Mouse (Mus musculus): ENCODE data around the gene Parp4. TPM values are rescaled to one million over a fixed set of nuclear protein-coding genes. Genes with fewer than 3 reads are reported as not detected.

The Parp4 gene
- 1.6 and 1.9 TPM in 2 replicates for polyA plus RNA-seq (2014; fragmentation: Nextera tagmentation; extraction: Ambion mirVana)

DNA sequence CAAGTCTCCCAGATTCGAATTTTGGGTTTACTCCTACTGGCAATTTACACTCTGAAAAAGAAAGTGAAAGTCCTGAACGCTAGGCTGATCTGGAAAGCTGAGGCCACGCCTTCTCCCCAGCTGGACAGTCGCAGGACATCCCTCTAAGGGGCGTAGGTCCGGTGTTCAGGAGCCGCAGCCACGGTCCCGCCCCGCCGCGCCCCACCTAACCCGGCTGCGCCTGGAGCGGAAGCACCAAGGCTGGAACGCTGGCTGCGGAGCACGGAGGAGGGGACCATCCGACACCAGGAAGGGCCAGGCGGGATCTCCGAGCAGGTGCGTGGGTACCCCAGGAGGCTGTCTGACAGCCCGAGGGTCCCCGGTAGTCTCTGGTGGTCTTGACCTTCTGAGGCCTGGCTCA is at the start of gene Parp4, which contains the start of gene Cenpj:
Gene Parp4, plus strand, starts transcription at position 204 of the 400 bp plus-strand sequence.
Gene Cenpj, minus strand, starts transcription at position 10 of the 400 bp plus-strand sequence.
- under 1% methylated on average over 24 of the region's 24 CpGs for WGBS
- DNase-seq (ENCODE audit: low spot score) (peak; percentile 30), ATAC-seq (ENCODE audit: low FRiP score) (no peak)
- Histone ChIP-seq H3K9me3 (ENCODE audit: control insufficient read depth, low read length) (no peaks in the 10 kb centered on the region), H3K36me3 (replicated peaks; ENCODE audit: control insufficient read depth, insufficient read depth) (no peaks in the 10 kb centered on the region), H3K4me1 (replicated peaks; ENCODE audit: control insufficient read depth, insufficient read depth, low read length) (peaks cover 6% of the 10 kb centered on the region), H3K4me3 (replicated peaks; ENCODE audit: low read length) (peak within 1 kb of the TSS; percentile 31), H3K9ac (peak within 1 kb of the TSS; percentile 50), H3K27me3 (ENCODE audit: control insufficient read depth, insufficient read depth, low read length) (no peaks in the 10 kb centered on the region), H3K27ac (no peak within 1 kb of the TSS), H3K4me2 (replicated peaks) (peak within 1 kb of the TSS; percentile 52)

DNA sequence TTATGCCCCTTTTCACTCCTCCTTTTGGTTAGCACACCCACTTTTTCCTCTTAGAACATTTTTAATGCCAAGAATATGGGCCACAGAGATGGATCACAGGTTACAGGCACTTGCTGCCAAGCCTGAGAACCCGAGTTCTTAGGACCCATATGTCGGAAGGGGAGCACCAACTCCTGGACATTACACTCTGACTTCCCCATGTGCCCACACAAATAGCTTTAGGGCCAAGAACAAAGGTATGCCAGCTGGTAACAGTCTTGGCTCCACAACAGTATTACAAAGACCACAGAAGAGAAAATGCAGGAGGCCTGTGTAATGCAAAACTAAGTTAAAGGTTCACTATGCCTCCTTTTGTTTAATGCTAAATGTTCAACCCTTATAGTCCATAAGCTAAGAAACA is 44.6 kb upstream of the Parp4 start:
- Histone ChIP-seq H3K9me3 (ENCODE audit: control insufficient read depth, low read length) (no peaks in the 10 kb centered on the region), H3K27me3 (ENCODE audit: control insufficient read depth, insufficient read depth, low read length) (no peaks in the 10 kb centered on the region), H3K4me3 (replicated peaks; ENCODE audit: low read length) (no peak overlapping the region), H3K36me3 (replicated peaks; ENCODE audit: control insufficient read depth, insufficient read depth) (peaks cover 33% of the 10 kb centered on the region), H3K4me1 (replicated peaks; ENCODE audit: control insufficient read depth, insufficient read depth, low read length) (no peaks in the 10 kb centered on the region), H3K4me2 (replicated peaks) (no peak overlapping the region), H3K9ac (no peak overlapping the region), H3K27ac (no peak overlapping the region)
- 72% methylated on average over 2 of the region's 2 CpGs for WGBS
- ATAC-seq (ENCODE audit: low FRiP score): no peak
- no peak for DNase-seq (ENCODE audit: low spot score)

DNA sequence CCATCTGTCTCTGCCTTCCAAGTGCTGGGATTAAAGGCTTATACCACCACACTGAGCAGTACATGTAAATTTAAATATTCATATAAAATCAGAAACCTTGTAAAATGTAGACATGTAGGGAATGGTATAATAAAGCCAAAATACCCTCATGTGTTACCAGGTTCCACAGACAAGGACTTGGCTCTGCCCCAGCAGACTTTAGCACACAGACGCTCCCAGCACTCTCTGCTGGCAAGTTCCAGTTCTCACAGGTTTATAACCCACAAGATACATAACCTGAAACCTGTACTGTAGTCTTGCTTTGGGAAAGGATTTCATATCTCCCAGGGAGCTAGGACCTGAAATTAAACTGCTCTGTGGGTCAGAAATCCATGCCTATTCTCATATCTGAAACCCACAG is 30.5 kb upstream of the Parp4 start:
- no peak overlapping the region for H3K9ac ChIP-seq
- H3K4me2 ChIP-seq (replicated peaks): no peak overlapping the region
- H3K36me3 ChIP-seq (replicated peaks; ENCODE audit: control insufficient read depth, insufficient read depth): peaks cover 19% of the 10 kb centered on the region
- 97% methylated on average over 1 of the region's 1 CpGs for WGBS
- no peaks in the 10 kb centered on the region for H3K27me3 ChIP-seq (ENCODE audit: control insufficient read depth, insufficient read depth, low read length)
- no peak overlapping the region for H3K4me3 ChIP-seq (replicated peaks; ENCODE audit: low read length)
- no peak overlapping the region for H3K27ac ChIP-seq
- DNase-seq (ENCODE audit: low spot score) (no peak), ATAC-seq (ENCODE audit: low FRiP score) (no peak)
- no peaks in the 10 kb centered on the region for H3K9me3 ChIP-seq (ENCODE audit: control insufficient read depth, low read length)
- H3K4me1 ChIP-seq (replicated peaks; ENCODE audit: control insufficient read depth, insufficient read depth, low read length): no peaks in the 10 kb centered on the region

DNA sequence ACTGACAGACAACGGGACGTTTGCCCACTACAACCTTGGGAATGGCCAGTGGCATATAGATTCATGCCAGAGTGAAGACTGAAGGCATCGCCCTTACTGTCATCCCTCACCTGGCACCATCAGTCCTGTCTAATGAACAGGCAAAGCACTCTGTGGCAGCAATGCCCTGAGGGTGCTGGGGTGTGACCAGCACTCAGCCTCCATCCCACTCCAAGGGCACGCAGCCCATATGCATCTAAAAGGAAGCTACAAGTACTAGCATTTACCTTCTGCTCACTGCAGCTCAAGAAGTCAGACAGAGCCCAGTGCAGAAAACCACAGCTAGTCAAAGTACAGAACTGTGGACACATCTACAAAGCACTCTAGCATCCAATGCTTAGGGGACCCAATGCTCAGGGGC is 29.9 kb upstream of the Parp4 start:
- Histone ChIP-seq H3K36me3 (replicated peaks; ENCODE audit: control insufficient read depth, insufficient read depth) (peaks cover 19% of the 10 kb centered on the region), H3K27ac (no peak overlapping the region), H3K27me3 (ENCODE audit: control insufficient read depth, insufficient read depth, low read length) (no peaks in the 10 kb centered on the region), H3K4me2 (replicated peaks) (no peak overlapping the region), H3K9ac (no peak overlapping the region), H3K4me3 (replicated peaks; ENCODE audit: low read length) (no peak overlapping the region), H3K4me1 (replicated peaks; ENCODE audit: control insufficient read depth, insufficient read depth, low read length) (no peaks in the 10 kb centered on the region), H3K9me3 (ENCODE audit: control insufficient read depth, low read length) (no peaks in the 10 kb centered on the region)
- DNase-seq (ENCODE audit: low spot score): no peak
- no peak for ATAC-seq (ENCODE audit: low FRiP score)
- WGBS: 91% methylated on average over 4 of the region's 4 CpGs

DNA sequence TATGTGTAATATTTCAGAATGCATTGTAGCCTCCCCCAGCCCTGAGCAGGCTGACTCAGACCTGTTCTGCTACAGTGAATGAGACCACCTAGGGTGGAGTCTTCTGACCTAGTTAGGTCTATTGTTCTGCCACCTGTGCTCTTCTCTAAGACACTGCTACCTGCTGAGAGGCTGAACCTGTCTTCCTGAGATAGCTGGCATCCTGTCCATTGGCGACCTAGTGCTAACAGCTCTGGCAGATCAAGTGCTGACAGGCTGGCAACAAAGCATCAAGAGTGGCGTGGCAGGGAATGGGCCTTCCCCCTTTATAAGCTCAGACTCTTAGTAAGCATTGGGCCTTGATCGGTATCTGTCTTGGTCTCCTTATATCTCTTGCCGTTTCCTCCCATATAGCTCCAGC is 24.5 kb upstream of the Parp4 start:
- no peak overlapping the region for H3K9ac ChIP-seq
- no peak for ATAC-seq (ENCODE audit: low FRiP score)
- H3K9me3 ChIP-seq (ENCODE audit: control insufficient read depth, low read length): no peaks in the 10 kb centered on the region

DNA sequence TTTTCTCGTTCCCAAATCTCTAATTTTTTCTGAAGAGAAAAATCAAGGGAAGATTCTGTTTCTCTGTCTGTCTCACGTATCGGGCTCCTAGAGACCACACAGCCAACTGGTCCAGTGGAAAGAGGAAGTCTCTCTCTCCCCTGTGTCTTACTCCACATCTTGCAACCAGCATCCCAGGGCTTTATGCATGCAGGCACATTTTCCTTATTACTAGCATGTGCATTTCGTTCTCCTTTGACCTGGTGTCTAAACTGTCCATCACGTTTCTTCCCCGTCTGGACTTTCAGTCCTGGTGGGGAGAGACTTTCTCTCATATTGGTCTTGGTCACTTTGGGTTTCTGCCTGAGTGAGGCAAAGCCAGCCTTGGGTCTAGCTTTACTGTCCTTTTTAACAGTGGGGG is 22.5 kb upstream of the Parp4 start:
- 93% methylated on average over 6 of the region's 6 CpGs for WGBS
- ATAC-seq (ENCODE audit: low FRiP score): no peak

More for the DNA sequence above, 24.5 kb upstream of the Parp4 start:
- 93% methylated on average over 4 of the region's 4 CpGs for WGBS
- Histone ChIP-seq H3K36me3 (replicated peaks; ENCODE audit: control insufficient read depth, insufficient read depth) (peaks cover 36% of the 10 kb centered on the region), H3K4me1 (replicated peaks; ENCODE audit: control insufficient read depth, insufficient read depth, low read length) (no peaks in the 10 kb centered on the region), H3K4me2 (replicated peaks) (no peak overlapping the region), H3K27me3 (ENCODE audit: control insufficient read depth, insufficient read depth, low read length) (no peaks in the 10 kb centered on the region), H3K4me3 (replicated peaks; ENCODE audit: low read length) (no peak overlapping the region), H3K27ac (no peak overlapping the region)
- no peak for DNase-seq (ENCODE audit: low spot score)

DNA sequence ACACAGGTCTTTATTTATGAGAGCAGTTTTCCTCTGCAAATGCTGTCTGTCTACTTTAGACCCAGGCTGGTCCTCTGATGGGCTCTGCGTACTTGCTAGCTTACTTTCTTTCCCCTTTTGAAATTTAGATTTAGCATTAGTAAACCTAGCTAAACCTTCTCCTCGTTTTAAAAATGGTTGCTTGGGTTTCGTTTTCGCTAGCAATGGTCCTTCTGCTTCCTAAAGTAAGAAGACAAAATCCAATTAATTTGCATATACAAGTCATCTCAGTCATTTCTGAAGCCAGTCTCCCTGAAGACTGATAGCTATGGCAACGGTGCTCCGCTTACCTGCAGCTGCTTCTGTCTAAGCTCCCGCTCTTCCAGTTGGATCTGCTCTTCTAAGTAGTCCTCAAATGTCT is 22.1 kb upstream of the Parp4 start:
- H3K36me3 ChIP-seq (replicated peaks; ENCODE audit: control insufficient read depth, insufficient read depth): peaks cover 35% of the 10 kb centered on the region
- DNase-seq (ENCODE audit: low spot score) (no peak), ATAC-seq (ENCODE audit: low FRiP score) (no peak)
- H3K27ac ChIP-seq: no peak overlapping the region
- H3K4me3 ChIP-seq (replicated peaks; ENCODE audit: low read length): no peak overlapping the region
- H3K4me2 ChIP-seq (replicated peaks): no peak overlapping the region
- whole genome bisulfite sequencing: 94% methylated on average over 7 of the region's 7 CpGs
- H3K9ac ChIP-seq: no peak overlapping the region
- no peaks in the 10 kb centered on the region for H3K27me3 ChIP-seq (ENCODE audit: control insufficient read depth, insufficient read depth, low read length)
- no peaks in the 10 kb centered on the region for H3K9me3 ChIP-seq (ENCODE audit: control insufficient read depth, low read length)
- H3K4me1 ChIP-seq (replicated peaks; ENCODE audit: control insufficient read depth, insufficient read depth, low read length): no peaks in the 10 kb centered on the region

More for the DNA sequence above, 22.5 kb upstream of the Parp4 start:
- no peak overlapping the region for H3K9ac ChIP-seq
- no peak overlapping the region for H3K4me3 ChIP-seq (replicated peaks; ENCODE audit: low read length)
- no peaks in the 10 kb centered on the region for H3K27me3 ChIP-seq (ENCODE audit: control insufficient read depth, insufficient read depth, low read length)
- no peak overlapping the region for H3K4me2 ChIP-seq (replicated peaks)
- no peaks in the 10 kb centered on the region for H3K4me1 ChIP-seq (replicated peaks; ENCODE audit: control insufficient read depth, insufficient read depth, low read length)
- no peak for DNase-seq (ENCODE audit: low spot score)
- H3K27ac ChIP-seq: no peak overlapping the region
- H3K9me3 ChIP-seq (ENCODE audit: control insufficient read depth, low read length): no peaks in the 10 kb centered on the region
- peaks cover 36% of the 10 kb centered on the region for H3K36me3 ChIP-seq (replicated peaks; ENCODE audit: control insufficient read depth, insufficient read depth)

DNA sequence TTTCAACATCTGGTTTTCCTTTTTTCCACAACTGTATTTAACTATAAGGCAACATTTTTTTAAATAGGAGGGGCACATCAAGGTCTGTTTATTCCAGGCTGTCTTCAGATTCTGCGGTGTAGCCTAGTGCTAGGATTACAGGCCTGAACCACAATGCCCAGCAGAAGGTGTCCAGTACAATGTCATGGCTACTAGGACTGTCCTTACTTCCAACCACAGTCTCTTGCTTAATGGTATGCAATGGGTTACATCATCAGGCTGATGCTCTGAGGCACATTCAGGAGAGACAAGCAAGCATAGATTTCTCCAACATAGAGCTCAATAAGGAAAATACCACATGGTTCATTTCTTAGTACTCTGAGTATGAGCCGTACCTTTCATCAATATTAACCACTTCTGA is 20.7 kb upstream of the Parp4 start:
- DNase-seq (ENCODE audit: low spot score): no peak
- Histone ChIP-seq H3K4me2 (replicated peaks) (no peak overlapping the region), H3K27me3 (ENCODE audit: control insufficient read depth, insufficient read depth, low read length) (no peaks in the 10 kb centered on the region), H3K4me1 (replicated peaks; ENCODE audit: control insufficient read depth, insufficient read depth, low read length) (no peaks in the 10 kb centered on the region), H3K27ac (no peak overlapping the region), H3K9me3 (ENCODE audit: control insufficient read depth, low read length) (no peaks in the 10 kb centered on the region), H3K36me3 (replicated peaks; ENCODE audit: control insufficient read depth, insufficient read depth) (peaks cover 31% of the 10 kb centered on the region), H3K9ac (no peak overlapping the region), H3K4me3 (replicated peaks; ENCODE audit: low read length) (no peak overlapping the region)
- no peak for ATAC-seq (ENCODE audit: low FRiP score)
- 99% methylated on average over 2 of the region's 2 CpGs for WGBS

DNA sequence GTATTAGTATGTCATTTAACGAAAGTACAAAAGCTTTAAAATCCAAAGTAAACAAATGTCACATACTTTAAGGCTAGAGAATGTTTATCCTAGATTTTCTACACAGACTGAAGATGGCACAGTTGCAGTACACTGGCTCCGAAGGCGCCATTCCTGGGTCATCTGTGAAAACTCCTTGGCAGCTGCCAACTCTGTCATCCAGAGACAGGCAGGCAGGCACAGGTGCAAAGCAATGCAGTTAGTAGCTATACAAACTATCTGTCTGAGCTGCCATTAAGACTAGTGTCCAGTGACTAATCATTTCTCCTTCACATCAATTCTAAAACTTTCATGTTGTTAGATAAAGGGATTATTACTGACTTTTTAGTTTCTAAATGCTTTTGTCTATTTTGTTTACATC is 16.3 kb upstream of the Parp4 start:
- no peak overlapping the region for H3K4me2 ChIP-seq (replicated peaks)
- H3K27ac ChIP-seq: no peak overlapping the region
- 97% methylated on average over 3 of the region's 3 CpGs for WGBS
- no peak overlapping the region for H3K4me3 ChIP-seq (replicated peaks; ENCODE audit: low read length)
- DNase-seq (ENCODE audit: low spot score) (no peak), ATAC-seq (ENCODE audit: low FRiP score) (no peak)
- no peaks in the 10 kb centered on the region for H3K4me1 ChIP-seq (replicated peaks; ENCODE audit: control insufficient read depth, insufficient read depth, low read length)
- no peak overlapping the region for H3K9ac ChIP-seq
- peaks cover 24% of the 10 kb centered on the region for H3K36me3 ChIP-seq (replicated peaks; ENCODE audit: control insufficient read depth, insufficient read depth)
- H3K9me3 ChIP-seq (ENCODE audit: control insufficient read depth, low read length): no peaks in the 10 kb centered on the region
- H3K27me3 ChIP-seq (ENCODE audit: control insufficient read depth, insufficient read depth, low read length): no peaks in the 10 kb centered on the region

DNA sequence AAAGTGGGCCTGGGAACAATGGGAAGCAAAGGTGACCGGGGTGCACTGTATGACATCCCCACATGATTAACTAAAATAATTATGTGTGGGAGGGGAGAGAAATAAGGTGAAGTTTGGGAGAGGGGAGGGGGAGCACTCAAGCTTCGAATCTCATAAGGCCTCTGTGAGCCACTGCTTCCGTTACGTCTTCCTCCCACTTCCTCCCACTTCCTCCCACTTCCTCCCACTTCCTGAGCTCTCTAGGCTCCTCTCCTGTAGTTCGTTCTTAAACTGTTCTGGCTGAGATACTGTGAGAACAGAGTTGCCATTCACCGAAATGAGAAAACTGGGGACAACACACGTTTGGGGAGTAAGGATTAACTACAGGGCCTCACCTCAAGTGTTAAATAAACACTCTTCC is 7.9 kb upstream of the Parp4 start:
- Histone ChIP-seq H3K9me3 (ENCODE audit: control insufficient read depth, low read length) (no peaks in the 10 kb centered on the region), H3K4me1 (replicated peaks; ENCODE audit: control insufficient read depth, insufficient read depth, low read length) (peaks cover 6% of the 10 kb centered on the region; the same call in 1 of the 2 replicates), H3K27ac (no peak overlapping the region), H3K4me2 (replicated peaks) (no peak overlapping the region), H3K4me3 (replicated peaks; ENCODE audit: low read length) (no peak overlapping the region), H3K9ac (no peak overlapping the region), H3K36me3 (replicated peaks; ENCODE audit: control insufficient read depth, insufficient read depth) (peaks cover 17% of the 10 kb centered on the region), H3K27me3 (ENCODE audit: control insufficient read depth, insufficient read depth, low read length) (no peaks in the 10 kb centered on the region)
- ATAC-seq (ENCODE audit: low FRiP score): no peak
- no peak for DNase-seq (ENCODE audit: low spot score)
- WGBS: 85% methylated on average over 7 of the region's 7 CpGs
